Mouse (Mus musculus): ENCODE data around the gene Twist2. TPM values are rescaled to one million over a fixed set of nuclear protein-coding genes. Genes with fewer than 3 reads are reported as not detected.

Gene Twist2
- polyA plus RNA-seq, 1 experiment from 2014 or later = 17.9 TPM

DNA sequence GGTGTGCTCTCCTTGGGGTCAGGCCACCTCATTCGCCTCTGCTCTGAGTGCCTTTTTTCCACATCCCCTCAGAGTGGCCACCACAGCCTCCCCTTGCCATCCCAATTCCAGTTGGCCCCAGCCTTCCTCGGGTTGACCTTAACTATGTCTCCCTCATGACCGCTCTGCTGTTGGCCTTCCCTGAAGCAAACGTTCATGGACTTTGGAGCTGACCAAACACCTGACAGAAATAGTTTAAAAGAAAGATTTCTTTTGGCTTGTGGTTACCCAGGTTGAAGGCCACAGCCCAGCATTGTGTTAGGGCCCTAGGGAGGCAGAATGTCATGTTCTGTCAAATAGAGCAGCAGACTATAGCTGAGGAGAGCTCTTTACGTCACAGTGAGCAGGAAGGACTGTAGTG lies 93.0 kb downstream of the Twist2 start:
- no peak overlapping the region for H3K4me3 ChIP-seq
- no peaks in the 10 kb centered on the region for H3K9me3 ChIP-seq
- no peak for DNase-seq (ENCODE audit: low spot score)
- H3K4me1 ChIP-seq = no peaks in the 10 kb centered on the region
- WGBS = 85% methylated on average over 5 of the region's 5 CpGs
- no peak overlapping the region for H3K27ac ChIP-seq
- no peaks in the 10 kb centered on the region for H3K27me3 ChIP-seq (ENCODE audit: insufficient read depth, poor library complexity, severe bottlenecking)
- H3K36me3 ChIP-seq = no peaks in the 10 kb centered on the region

DNA sequence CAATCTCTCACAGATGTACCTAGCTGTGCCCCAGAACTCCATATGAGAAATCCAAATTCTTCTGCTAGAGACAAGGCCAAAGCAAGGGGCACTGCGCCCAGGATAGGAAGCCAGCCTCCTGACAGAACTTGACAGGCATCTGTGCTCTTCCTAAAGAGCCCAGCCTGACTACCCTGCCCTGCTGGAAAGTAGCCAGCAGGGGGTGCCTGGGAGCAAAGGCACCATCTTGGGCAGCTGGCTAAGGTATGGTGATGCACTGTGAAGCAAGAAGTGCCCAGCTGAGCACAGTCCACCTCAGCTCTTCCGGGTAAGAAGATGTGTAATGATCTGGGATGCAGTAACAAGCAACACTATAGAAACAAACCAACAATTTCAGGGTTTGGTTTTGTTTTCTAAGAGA lies 95.8 kb downstream of the Twist2 start:
- Histone ChIP-seq H3K27ac (no peak overlapping the region), H3K9me3 (no peaks in the 10 kb centered on the region), H3K36me3 (no peaks in the 10 kb centered on the region), H3K4me1 (no peaks in the 10 kb centered on the region), H3K27me3 (ENCODE audit: insufficient read depth, poor library complexity, severe bottlenecking) (0 out of 2 replicates have a peak, but pooled peaks cover 4% of the 10 kb centered on the region), H3K4me3 (no peak overlapping the region)
- WGBS = 91% methylated on average over 2 of the region's 2 CpGs
- DNase-seq (ENCODE audit: low spot score) = no peak
